Mouse (Mus musculus): ENCODE results near the gene Scnn1g. TPM values are rescaled to one million over a fixed set of nuclear protein-coding genes. Genes with fewer than 3 reads are reported as not detected.
A peak's percentile ranks its signal among the peaks of the same experiment; 100 is the strongest.

Gene Scnn1g
- not detected for total RNA-seq (2021)
- long read RNA-seq, experiment 1: 0 reads
- long read RNA-seq, experiment 2: 0 reads

DNA sequence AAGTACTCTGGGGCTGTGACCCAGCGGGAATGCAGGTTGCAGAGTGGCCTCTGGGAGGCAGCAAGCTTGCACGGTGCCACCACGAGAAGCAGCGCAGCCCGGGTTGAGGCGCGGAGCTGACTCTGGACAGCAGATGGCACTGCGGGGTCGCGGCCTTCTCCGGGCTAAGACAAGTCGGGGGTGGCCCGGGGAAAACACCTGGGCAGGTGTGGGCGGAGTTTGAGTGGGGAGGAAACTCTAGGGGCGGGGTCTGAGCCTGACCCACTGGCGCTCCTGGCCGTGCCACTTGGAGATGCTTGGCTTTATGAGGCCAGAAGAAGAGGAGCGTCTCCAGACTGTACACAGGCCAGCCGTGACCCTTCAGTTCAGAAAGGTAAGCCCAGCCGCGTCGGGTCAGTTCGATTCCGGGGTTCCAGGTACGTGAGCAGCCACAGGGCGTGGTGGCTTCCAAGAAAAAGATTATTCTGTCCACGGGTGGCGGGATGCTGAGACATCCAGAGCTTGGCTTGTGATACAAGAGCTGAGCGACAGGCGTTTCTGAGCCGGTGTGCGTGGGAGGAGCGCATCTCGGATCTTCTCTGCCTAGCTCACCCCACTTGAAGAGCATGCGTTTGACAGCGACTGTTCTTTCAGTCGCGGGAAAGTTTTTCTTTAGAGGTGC, at the start of gene Scnn1g:
Scnn1g (plus strand) TSS at position 309 of the 661 bp plus-strand sequence.
- peak; percentile 37 for DNase-seq

DNA sequence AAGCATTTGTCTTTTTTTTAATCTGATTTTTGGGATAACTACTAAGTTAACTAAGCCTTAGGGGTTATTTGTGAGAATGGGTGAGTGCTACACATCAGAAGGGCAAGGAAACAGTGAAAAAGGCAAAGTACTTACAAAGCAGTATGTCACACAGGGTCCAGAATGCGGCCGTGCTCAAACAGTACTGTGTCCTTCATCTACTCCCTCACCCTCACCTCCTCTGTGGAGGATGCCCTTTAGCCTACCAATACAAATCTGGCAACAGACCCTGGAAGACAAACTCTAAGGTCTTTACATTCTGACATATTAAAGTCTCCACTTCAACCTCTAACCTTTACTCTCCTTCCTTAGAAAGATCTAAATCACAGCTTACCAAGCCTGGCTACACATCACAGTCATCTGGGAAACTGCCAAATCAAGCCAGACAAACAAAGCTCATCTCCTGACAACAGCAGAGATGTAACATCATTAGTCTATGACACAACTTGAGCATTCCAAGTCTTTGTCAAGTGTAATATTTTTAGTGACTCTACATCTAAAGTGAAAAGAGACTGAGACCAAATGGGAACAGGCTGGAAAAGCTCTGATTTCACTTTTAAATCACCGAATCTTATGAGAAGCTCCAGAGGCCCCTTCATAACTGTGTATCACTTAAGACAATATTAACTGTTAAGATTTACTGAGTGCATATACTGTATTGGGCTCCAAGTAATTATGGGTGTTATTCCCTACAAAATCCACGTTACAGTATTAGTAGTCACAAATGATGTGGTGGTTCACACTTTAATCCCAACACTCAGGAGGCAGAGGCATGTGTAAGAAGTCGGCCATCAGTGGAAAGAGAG, 48.9 kb upstream of the Scnn1g start:
- no peak for DNase-seq

DNA sequence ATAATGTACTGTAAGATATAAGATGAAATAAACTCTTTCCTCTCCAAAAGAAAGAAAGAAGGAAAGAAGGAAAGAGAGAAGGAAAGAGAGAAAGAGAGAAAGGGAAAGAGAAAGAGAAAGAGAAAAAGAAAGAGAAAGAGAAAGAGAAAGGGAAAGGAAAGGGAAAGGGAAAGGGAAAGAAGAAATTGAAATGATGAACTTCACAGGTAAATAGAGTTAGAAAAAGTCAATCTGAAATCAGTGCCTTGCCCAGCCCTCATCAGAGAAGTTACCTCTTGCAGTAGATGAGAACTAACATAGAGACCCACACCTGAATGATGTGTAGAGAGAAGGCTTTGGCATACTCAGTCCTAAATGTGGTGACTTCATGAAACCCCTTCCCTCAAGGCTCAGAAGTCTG, 44.9 kb upstream of the Scnn1g start:
- DNase-seq: no peak

DNA sequence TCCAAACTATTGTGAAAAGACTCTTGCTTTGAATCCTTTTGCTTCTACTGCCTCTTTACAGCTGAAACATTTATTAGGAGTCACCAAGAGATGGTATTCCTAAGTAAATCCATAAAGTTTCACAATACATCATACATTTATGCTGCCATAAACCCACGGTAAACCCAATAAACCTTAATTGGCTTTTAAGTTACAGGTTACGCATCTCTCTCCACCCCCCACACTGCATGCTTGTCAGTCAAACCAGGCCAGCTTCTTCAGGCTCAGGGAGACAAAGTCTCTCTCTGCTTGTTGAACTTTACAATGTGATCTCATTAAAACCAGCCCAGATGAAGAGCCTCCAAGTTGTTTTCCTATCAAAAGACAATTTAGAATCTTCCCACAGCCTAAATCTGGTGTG, 42.5 kb upstream of the Scnn1g start:
- DNase-seq: no peak

DNA sequence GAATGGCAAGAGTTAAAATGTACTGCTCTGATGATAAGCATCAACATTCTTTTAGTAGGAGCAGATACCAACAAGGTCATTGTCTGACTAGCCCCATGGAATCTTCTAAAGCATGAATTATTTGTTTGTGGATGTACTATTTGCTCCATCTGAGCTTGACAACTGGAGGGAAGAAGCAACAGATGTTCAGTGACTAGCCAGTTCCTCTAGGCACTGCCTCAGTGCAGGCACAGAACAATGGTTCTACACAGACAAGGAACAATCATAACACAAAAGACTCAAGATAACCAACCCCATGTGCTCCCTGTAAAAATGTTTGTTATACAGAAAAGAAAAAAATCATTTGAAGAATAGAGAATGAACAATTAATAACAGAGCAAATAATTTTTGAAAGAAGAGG, 37.1 kb upstream of the Scnn1g start:
- DNase-seq: no peak

DNA sequence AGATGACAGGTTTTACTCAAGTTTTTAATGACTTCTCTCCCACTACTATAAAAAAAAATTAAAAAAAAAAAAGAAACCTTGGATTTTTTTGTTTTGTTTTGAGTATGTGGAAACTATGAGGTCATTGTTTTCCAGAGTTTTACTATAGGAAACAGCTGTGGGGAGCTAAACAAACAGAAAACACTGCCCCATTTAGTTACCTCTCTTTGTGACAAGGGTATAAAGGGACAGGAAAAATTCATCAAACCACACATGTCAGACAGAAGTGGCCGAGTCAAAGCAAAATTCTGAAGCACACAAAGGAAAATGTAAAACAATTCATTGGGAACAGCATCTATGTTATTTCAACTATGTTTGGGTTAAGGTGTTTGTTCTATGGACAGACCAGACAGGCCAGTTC, 36.7 kb upstream of the Scnn1g start:
- no peak for DNase-seq

GRCm38 (mm10) chr7:121699218-121699617, 35.1 kb upstream of the Scnn1g start:
- no peak for DNase-seq

GRCm38 (mm10) chr7:121700480-121700879, 33.8 kb upstream of the Scnn1g start:
- no peak for DNase-seq

DNA sequence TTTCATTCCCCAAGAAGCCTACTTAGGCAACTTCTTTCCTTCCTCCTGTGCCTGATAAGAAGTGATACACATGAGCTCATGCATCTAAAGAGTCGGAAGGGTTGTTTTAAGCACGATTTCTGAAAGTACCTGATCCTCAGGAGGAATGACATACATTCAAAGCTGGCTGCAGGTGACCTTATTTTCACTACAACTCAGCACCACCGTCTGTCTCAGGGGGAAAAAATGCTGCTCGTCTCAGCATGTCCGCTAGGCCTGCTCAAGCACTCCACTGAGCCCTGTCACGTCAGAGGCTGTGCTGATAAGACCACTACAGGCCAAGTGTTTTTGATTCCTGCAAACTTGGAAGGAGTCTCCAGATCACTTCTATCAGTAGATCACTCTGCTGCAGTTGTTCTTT, 32.3 kb upstream of the Scnn1g start:
- DNase-seq: no peak

- no peak for DNase-seq
Observed at GRCm38 (mm10) chr7:121705051-121705450, 29.2 kb upstream of the Scnn1g start.

DNA sequence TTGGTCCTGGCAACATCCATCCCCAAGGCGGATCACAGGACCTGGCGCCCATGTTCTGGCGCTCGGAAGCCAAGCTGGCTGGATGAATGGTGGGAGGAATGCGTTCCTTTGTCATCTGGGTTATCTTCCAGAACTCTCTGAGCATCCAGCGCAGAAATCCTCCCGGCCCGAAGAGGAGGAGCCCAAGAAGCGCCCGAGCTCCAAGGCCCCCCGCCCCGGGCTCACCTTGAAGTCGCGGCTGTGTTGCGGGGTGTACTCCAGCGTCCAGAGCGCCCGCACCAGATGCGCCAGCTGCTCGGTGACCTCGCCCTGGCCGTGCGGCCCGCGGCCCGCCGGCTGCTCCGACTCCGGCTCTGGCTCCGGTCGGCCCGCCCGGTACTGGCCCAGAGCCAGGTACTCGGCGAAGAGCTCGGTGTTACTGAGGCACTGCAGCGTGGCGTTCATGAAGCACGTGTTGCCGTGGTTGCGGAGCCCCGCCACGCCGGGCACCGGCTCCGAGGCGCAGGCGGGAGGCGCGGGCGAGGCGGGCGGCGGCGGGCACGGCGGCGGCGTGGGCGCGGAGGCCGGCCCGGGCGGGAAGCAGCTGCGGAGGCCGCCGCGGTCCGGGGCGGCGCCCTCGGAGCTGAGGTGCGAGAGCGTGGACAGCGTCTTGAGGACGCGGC, 27.7 kb upstream of the Scnn1g start:
- DNase-seq: peak; percentile 41

DNA sequence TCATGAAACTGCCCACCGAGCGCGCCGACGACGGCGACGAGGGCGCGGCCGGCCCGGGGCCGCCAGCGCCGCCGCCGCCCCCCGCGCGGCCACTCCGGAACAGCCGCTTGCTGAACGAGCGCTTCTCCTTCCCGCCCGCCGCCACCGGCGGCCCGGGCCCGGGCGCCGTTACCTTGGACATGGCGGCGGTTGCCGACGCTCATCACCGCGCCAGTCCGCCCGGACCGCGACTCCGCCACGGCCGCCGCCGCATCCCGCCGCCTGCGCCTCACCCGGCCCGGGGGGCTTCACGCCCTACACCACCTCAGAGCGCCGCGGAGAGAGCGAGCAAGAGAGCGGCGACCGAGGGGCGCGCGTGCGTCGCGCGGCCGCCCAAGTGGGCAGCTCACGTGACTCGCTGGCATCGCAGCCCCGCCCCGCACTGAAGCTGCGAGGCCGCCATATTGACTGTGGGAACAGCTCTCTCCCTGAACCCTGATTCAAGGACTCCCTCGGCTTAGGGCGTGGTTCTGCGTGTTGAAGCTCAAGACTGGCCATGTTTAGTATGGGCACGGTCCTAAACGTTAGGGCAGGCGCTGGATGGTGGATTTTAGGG, 27.1 kb upstream of the Scnn1g start, which contains the start of gene Usp31:
Usp31 (minus strand) TSS at position 181 of the 595 bp plus-strand sequence.
- peak; percentile 94 for DNase-seq

GRCm38 (mm10) chr7:121711171-121711570, 23.1 kb upstream of the Scnn1g start:
- no peak for DNase-seq

DNA sequence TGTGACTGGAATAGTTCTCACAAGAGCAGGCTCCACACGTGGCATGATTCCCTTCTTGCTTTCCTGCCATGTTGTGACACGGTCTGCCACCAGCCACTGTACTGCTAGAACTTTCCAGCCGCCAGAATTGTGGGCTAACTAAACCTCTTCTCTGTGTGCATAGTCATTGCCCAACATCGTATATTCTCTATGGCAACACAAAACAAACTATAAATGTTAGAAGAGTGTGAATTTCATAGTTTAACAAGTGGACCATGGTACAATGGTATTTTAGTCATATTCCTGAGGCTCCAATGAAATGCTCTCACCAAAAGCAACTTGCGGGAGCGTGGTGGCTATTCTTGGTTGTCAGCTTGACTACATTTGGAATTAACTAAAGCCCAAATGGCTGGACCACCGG, 17.2 kb upstream of the Scnn1g start:
- DNase-seq: no peak

GRCm38 (mm10) chr7:121730225-121730624, 4.1 kb upstream of the Scnn1g start:
- no peak for DNase-seq

DNA sequence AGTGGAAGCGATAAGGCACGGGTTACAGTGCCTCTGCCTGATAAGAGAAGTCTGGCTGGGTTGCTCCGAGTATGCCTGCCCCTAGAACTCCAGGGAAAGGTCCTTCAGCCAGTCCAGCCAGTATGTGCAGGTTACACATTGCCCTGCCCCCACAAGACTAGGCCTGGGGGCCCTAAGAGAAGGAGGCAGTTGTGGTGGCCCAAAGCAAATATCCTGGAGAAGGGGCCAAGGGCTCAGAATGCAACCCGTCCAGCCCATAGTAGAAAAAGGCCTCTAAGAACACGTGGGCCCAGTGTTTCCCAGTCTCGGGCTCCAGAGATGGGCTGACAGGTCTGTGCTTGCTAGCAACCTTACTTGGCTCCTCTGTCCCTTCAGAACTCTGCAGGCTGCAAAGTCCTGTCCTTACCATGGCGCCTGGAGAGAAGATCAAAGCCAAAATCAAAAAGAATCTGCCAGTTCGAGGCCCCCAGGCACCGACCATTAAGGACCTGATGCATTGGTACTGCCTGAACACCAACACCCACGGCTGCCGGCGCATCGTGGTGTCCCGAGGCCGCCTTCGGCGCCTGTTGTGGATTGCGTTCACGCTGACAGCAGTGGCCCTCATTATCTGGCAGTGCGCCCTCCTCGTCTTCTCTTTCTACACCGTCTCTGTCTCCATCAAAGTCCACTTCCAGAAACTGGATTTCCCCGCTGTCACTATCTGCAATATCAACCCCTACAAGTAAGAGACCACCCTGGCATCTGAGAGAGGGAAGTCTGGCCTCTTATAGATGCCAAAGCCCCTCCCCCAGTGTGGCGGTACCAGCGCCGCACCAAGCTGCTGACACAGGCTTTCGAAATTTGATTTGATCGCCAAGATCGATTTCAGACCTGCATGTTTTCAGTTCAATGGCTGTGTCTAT, 3.5 kb downstream of the Scnn1g start:
- no peak for DNase-seq

- no peak for DNase-seq
Observed at GRCm38 (mm10) chr7:121750244-121750643, 16.0 kb downstream of the Scnn1g start.

GRCm38 (mm10) chr7:121754748-121755147, 20.5 kb downstream of the Scnn1g start:
- no peak for DNase-seq

DNA sequence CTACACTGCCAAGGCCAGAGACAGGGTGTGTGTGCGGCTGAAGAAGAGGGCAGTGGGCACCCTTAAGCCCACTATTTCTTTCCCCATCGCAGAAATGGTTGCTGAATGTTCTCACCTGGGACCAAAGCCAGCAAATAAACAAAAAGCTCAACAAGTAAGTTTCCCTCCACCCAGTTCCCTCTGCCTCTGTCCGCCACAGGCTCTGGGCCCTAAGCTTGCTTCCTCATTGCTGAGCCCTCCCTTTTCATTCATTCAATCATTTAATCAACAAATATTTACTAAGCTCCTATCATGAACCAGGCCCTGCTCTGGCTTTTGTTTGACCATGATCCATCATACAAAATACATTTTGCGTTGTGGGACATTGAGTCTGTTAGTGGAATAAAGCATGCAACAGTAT, 29.0 kb downstream of the Scnn1g start:
- no peak for DNase-seq

GRCm38 (mm10) chr7:121767900-121768299, 33.6 kb downstream of the Scnn1g start:
- no peak for DNase-seq

DNA sequence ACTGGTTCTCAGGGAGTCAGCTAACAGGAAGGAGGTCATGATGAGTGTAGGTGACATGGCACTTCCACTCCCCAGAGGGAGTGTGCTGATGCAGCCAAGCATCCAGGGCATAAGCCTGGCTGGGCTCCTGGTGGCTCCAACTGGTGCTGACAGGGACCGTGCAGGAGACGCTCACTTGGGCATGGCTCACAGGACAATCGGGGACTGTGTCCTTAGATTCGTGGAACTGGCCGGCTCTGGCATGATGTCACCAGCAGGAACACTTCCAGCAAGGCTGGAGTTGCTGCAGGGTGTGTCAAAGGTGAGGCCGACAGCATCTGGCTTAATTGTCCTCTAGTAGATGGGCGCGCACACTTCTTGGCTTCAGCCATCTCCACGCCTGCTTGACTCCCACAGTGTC, 34.7 kb downstream of the Scnn1g start:
- no peak for DNase-seq

GRCm38 (mm10) chr7:121778553-121778952, 44.3 kb downstream of the Scnn1g start:
- DNase-seq: no peak
